Mouse (Mus musculus) left cerebral cortex, adult 11 months (tissue): ENCODE measurements at regions not wholly inside any gene's neighbourhood (a gene's known extent, or its start where the extent isn't known, plus 50 kb on each side); places are given as distances from the start of the nearest gene placed in this dataset.
"Not testable (repeated sequence)": the region's sequence is repeated elsewhere in the genome, so short reads cannot be mapped to it uniquely, and the experiment has no call there.

Source experiments
- DNase-seq: peaks from one replicate; pipeline ENCODE4 v3.0.0; 2022; ENCODE audit warnings: low spot score

GRCm38 (mm10) chr5:102123285-102123684 is 53.6 kb upstream of the Wdfy3 start:
- peak; percentile 58 for DNase-seq

- DNase-seq, result no peak
Measured at GRCm38 (mm10) chr5:102126737-102127136, 57.0 kb upstream of the Wdfy3 start.

DNA sequence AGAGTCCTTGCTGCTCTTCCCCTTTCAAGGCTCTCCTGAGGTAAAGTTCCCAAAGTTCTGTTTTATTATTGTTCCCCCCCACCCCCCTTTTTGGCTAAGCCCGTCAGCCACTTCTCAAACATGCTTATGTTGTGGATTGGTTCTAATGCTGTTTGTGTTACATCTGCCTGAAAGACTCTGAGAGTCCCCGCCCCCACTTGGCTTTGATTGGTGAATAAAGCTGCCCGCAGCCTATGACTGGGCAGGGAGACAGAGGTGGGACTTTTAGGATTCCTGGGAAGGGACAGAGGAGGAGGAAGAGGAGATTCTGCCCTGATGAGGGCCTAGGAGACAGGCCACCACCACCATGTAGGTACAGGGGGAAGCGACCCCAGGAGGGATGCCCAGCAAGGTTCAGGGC is 78.3 kb upstream of the Wdfy3 start:
- no peak for DNase-seq

DNA sequence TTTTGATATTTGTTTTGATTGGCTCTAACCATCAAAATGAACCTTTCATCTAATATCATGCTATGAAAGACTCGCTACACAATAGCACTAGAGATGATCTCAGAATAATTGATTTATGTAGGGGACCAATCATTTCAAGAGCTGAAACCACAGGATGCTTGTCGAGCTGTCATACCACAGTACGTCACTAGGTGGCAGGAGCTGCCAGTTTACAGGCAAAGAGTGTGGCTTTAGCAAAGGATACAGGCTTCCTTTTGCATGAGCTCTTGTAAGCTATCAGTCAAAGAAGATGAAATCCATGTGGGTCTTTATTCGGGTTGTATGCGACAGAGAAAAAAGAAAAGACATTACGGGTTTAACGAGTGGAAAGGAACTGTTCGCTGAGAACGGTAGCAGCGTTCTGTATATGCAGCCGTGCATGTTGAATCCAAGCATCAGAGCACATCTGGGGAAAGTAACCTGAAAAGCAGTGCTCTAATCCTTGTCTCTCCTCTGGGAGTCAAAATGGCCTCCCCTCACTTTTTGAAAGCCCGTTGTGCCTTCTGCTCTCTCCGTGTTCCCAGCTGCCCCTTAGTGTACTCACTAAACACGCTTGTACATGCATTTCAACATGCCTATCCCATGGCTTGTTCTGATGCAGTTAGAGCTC is 79.9 kb upstream of the Wdfy3 start:
- DNase-seq, result peak; percentile 68

- DNase-seq, result no peak
Measured at GRCm38 (mm10) chr5:102159621-102160020, 89.9 kb upstream of the Wdfy3 start.

DNA sequence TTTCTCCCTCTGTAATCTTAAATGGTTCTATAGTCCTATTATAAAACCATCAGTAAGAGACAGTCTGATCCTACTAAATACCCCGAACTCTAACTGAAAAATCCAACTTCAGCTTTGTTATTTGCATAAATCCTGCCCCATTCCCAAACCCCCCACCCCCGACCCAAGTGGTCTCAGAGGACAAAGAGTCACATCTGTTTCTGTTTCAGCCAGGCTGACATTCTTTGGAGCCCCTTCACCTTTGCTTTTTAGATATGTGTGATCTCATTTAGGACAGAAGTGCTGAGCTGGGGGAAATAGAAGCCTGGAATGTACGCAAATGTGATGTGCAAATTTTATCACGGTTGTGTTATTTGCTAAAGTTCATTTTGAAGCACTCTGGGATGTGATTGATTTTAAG is 98.3 kb upstream of the Wdfy3 start:
- no peak for DNase-seq

GRCm38 (mm10) chr5:102171808-102172207 is 102.1 kb upstream of the Wdfy3 start:
- no peak for DNase-seq

DNA sequence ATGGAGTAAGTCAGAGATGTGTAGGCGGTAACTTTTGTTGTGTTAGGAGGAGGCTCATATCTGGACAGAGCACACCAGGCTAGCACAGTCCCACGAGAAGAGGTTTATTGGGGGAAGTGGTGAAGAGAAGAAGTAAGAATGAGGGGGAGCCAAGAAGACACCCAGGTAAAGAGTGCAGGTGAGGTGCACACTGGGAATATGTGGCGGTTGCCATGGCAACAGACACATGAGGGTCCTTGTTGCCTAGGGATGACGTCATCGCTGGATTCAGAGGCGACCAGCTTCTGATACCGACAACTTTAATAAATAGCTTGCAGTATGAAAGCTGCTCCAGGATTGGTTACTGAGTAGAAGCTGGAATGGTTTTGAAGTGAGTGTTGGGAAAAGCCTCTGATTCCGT is 110.5 kb upstream of the Wdfy3 start:
- no peak for DNase-seq

GRCm38 (mm10) chr5:102188951-102189350 is 119.2 kb upstream of the Wdfy3 start:
- DNase-seq, result not testable (repeated sequence)

DNA sequence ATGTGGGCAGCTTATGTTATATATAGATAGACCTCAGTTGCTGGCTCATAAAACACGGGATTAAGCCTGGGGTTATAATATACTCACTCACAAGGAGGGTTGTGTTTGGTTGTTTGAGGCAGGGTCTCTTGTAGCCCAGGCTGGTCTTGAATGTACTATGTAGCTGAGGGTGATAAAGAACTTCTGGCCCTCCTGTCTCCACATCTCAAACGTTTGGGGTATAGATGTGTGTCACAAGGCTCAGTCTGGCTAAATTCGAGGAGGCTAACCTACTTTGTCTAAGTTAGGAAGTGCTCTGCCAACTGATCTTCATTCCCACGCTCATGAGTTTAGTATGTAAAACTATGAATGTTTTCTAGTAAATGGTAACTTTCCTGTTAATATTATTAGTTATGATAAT is 136.7 kb upstream of the Wdfy3 start:
- no peak for DNase-seq

DNA sequence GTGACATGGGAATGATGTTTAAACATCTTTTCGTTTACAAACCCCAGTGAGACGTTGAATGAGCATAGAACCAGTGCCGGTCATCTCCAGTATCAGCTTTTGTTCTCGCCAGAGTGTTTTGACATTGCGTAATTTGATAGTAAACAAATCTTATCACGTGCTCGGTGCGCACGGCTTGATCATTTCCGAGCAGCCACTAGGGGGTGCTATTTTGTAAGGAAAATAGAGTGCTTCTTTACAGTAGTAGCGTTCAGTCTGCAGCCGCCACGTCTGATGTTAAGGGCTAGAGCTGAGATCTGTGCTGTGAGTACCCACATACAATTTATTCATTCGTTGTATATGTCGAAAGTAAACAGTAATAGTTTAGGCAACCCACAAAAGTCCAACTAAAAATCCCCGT is 137.2 kb upstream of the Wdfy3 start:
- DNase-seq, result peak; percentile 66

GRCm38 (mm10) chr5:102213145-102213544 is 143.4 kb upstream of the Wdfy3 start:
- peak; percentile 11 for DNase-seq

DNA sequence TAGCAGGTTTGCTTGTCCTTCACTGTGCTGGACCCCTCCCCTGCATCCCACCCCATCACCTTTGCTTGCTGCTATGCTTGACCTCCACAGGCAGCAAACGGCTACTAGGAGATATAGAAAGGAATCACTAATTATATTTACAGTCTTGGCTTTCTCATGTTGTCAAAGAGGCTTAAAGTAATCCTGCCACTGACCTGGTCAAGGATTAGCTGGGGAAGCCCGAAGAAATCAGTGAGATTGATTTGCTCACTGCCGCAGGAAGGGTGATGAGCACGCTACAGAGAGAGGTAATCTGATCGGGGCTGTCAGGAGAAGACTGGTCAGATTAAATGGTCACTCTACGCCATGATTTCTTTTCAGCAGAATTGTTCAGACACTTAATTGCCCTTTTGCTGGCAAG is 157.4 kb upstream of the Wdfy3 start:
- no peak for DNase-seq

- DNase-seq, result no peak
Measured at GRCm38 (mm10) chr5:102242614-102243013, 172.9 kb upstream of the Wdfy3 start.

GRCm38 (mm10) chr5:102244706-102245105 is 175.0 kb upstream of the Wdfy3 start:
- DNase-seq, result no peak

DNA sequence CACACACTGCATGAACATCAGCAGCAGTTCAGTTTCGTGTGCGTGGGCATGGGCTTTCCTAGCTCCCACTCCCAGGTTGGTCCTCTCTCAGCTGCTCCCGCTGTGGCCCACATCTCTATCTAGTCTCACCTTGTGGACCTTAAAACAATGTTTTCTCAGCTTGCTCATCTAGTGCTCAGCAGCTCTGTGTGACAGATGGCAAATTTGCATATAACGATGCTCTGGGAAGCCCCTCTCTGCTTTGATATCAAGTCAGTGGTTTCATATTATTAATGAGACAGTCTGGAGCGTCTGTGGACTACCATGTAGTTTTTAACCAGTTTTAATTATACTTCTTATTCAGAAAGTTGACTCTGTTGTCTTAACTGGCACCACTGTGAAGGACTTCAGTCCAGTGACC is 179.0 kb upstream of the Wdfy3 start:
- DNase-seq, result no peak

DNA sequence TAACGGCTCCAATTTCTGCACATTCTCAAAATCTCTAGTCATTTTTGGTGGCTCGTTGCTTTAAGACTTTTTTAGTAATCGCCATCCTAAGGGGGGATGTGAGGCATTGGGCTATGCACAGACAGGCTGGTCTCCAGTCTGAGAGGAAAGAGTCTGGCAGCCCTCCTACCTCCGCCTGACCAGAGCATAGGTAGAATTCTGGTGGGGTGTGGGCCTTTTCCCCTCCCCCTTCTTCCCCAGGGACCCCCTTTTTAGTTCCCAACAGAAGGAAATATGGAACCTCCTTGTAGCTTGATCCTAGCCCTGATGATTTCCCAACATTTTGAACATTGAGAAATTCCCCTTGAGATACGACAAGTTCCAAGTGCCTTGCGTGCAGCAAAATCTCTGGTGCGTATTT is 181.4 kb upstream of the Wdfy3 start:
- no peak for DNase-seq

DNA sequence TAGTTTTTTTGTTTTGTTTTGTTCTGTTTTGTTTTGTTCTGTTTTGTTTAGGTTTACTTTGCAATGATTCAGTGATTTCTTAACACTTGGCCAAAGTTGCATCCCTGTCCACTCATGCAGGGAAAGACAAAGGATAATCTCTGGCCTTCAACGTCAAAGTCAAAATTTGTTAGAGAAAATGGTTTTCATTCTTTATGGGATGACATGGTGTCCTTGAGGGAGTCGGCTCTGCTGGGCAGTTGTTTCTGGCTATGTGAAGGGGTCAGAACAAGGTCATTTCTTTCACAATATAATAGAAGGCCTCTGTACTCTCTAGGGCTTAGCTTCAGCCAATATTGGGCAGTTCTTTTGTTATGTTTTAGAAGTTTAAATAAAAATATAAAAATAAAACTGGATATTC is 184.1 kb upstream of the Wdfy3 start:
- DNase-seq, result no peak

GRCm38 (mm10) chr5:102257104-102257503 is 187.4 kb upstream of the Wdfy3 start:
- no peak for DNase-seq

- no peak for DNase-seq
Measured at GRCm38 (mm10) chr5:102261621-102262020, 191.9 kb upstream of the Wdfy3 start.

DNA sequence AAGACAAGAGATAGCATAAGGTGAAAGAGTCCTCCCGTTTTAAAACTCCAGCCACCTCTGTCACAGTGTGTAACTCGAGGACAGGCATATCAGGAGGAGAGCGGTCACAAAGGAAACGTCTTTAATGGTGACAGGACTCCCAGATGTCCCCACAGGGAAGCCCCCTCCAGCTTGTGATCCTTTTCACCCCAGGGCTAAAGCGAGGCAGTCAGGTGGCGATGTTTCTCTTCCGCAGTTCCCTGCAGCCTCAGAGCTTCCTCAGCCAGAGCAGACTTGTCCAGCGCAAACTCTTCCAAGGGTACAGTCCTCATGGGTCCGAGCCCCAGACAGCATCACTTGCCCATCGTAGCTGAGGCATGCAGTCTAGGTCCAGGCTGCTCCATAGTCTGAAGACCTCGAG is 196.7 kb upstream of the Wdfy3 start:
- DNase-seq, result no peak

GRCm38 (mm10) chr5:102267150-102267549 is 197.4 kb upstream of the Wdfy3 start:
- no peak for DNase-seq

- no peak for DNase-seq
Measured at GRCm38 (mm10) chr5:102269204-102269603, 199.5 kb upstream of the Wdfy3 start.

DNA sequence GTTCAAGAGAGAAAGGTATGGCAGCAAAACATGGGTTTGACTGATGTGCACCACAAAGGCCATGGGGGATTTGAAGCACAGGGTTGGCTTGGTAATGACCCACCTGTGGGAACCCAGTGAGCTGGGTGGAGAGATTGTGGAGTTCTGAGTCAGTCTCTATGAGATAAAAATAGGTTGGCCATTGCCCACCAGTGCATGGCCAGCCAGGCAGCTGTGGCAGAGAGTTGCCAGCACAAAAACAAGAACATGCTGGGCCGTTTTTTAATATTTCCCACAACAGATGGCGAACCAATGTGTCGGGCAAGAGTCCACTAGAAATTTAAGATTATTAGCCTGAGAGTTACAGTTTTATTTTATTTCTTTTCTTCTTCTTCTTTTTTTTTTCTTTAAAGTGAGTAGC is 205.6 kb upstream of the Arhgap24 start:
- no peak for DNase-seq

- DNase-seq, result no peak
Measured at GRCm38 (mm10) chr5:102287131-102287530, 194.1 kb upstream of the Arhgap24 start.
